Mouse (Mus musculus) stomach, postnatal 0 days (tissue): ENCODE data around the gene Tmem59l. TPM values are rescaled to one million over a fixed set of nuclear protein-coding genes. Genes with fewer than 3 reads are reported as not detected.

ENCODE experiments used
- ATAC-seq: fragments of 200-750 bp; cut with Nextera tagmentation; 2 replicates; pipeline ENCODE4 v1.8.0; 2017; ENCODE audit not compliant: low FRiP score, low TSS enrichment
- DNase-seq: peaks from one replicate; pipeline ENCODE4 v3.0.0-alpha.2; 2016; ENCODE audit warnings: low spot score
- H3K27ac ChIP-seq: fragments of 300-500 bp; sonication (generic); replicated peaks from 2 replicates; pipeline ENCODE4 v1.5.1; 2014; ENCODE audit warnings: mild to moderate bottlenecking, control low read depth
- H3K27me3 ChIP-seq: fragments of 300-500 bp; sonication (generic); 2 replicates; pipeline ENCODE4 v1.6.1; 2014; ENCODE audit warnings: low read length; ENCODE audit not compliant: control insufficient read depth, insufficient read depth
- H3K36me3 ChIP-seq: fragments of 300-500 bp; sonication (generic); 2 replicates; pipeline ENCODE4 v1.6.1; 2014; ENCODE audit warnings: low read length, mixed read lengths; ENCODE audit not compliant: control insufficient read depth, insufficient read depth
- H3K4me1 ChIP-seq: fragments of 300-500 bp; sonication (generic); replicated peaks from 2 replicates; pipeline ENCODE4 v1.6.1; 2014; ENCODE audit warnings: antibody characterized with exemption; ENCODE audit not compliant: control insufficient read depth, insufficient read depth
- H3K4me2 ChIP-seq: fragments of 300-500 bp; sonication (generic); replicated peaks from 2 replicates; pipeline ENCODE4 v1.6.1; 2014; ENCODE audit warnings: low read depth, mild to moderate bottlenecking, control low read depth, moderate library complexity
- H3K4me3 ChIP-seq: fragments of 300-500 bp; sonication (generic); 2 replicates; pipeline ENCODE4 v1.5.1; 2014; ENCODE audit warnings: low read depth, low read length, control low read depth
- H3K9ac ChIP-seq: fragments of 300-500 bp; sonication (generic); 2 replicates; pipeline ENCODE4 v1.6.1; 2014; ENCODE audit warnings: mild to moderate bottlenecking, low read length, control low read depth, mixed read lengths
- H3K9me3 ChIP-seq: fragments of 300-500 bp; sonication (generic); 2 replicates; pipeline ENCODE4 v1.6.1; 2016; ENCODE audit warnings: low read length; ENCODE audit not compliant: control insufficient read depth
- CTCF ChIP-seq: IDR thresholded peaks from 2 replicates; pipeline ENCODE4 v1.5.1; 2016; ENCODE audit warnings: antibody characterized with exemption, low read depth, mild to moderate bottlenecking, moderate library complexity
- EP300 ChIP-seq: optimal IDR thresholded peaks from 2 replicates; pipeline ENCODE3; 2016; ENCODE audit warnings: antibody characterized with exemption
- WGBS: fragments of 180-500 bp; shearing (Covaris S2); extraction: QIAGEN DNeasy Blood & Tissue Kit; methylation state at CpG from one replicate; pipeline ENCODE4 v1.1.7; 2014; 5-methylcytosine and 5-hydroxymethylcytosine counted together
- polyA plus RNA-seq: library from polyadenylated mRNA; unstranded; fragments of >200 nt; fragmentation: Nextera tagmentation; extraction: Ambion mirVana; gene quantifications from 2 replicates; pipeline ENCODE4 v1.2.1, GENCODE M21; 2015

The Tmem59l gene
- polyA plus RNA-seq, 1 experiment from 2014 or later: 2.4 TPM

GRCm38 (mm10) chr8:70457882-70458281 is 29.3 kb downstream of the Tmem59l start:
- DNase-seq (no peak), ATAC-seq (no peak)
- Histone ChIP-seq H3K27me3 (no peaks in the 10 kb centered on the region), H3K9ac (no peak overlapping the region), H3K4me2 (no peak overlapping the region), H3K27ac (no peak overlapping the region), H3K36me3 (no peaks in the 10 kb centered on the region), H3K4me3 (no peak overlapping the region), H3K9me3 (no peaks in the 10 kb centered on the region), H3K4me1 (no peaks in the 10 kb centered on the region; the same call in 1 of the 2 replicates)
- WGBS: 86% methylated on average over 6 of the region's 6 CpGs
- TF ChIP-seq EP300 (no peak), CTCF (no peak)

GRCm38 (mm10) chr8:70456996-70457395 is 30.2 kb downstream of the Tmem59l start:
- no peaks in the 10 kb centered on the region for H3K27me3 ChIP-seq
- H3K27ac ChIP-seq: no peak overlapping the region
- DNase-seq (no peak), ATAC-seq (no peak; the same call in 1 of the 2 replicates)
- H3K9ac ChIP-seq: no peak overlapping the region
- H3K4me3 ChIP-seq: no peak overlapping the region
- H3K36me3 ChIP-seq: 0 out of 2 replicates have a peak, but pooled peaks cover 4% of the 10 kb centered on the region
- TF ChIP-seq CTCF (no peak), EP300 (no peak)
- H3K4me2 ChIP-seq: no peak overlapping the region
- WGBS: 80% methylated on average over 1 of the region's 1 CpGs
- H3K9me3 ChIP-seq: no peaks in the 10 kb centered on the region
- no peaks in the 10 kb centered on the region; the same call in 1 of the 2 replicates for H3K4me1 ChIP-seq

- 64% methylated on average over 5 of the region's 5 CpGs for WGBS
- TF ChIP-seq EP300 (no peak), CTCF (no peak)
- Histone ChIP-seq H3K9ac (0 out of 2 replicates have a peak overlapping the region, but pooled peaks have one; percentile 4), H3K4me2 (no peak overlapping the region), H3K4me3 (no peak overlapping the region), H3K4me1 (no peaks in the 10 kb centered on the region; the same call in 1 of the 2 replicates), H3K9me3 (no peaks in the 10 kb centered on the region), H3K27ac (peak overlapping the region; percentile 81), H3K27me3 (no peaks in the 10 kb centered on the region), H3K36me3 (peaks cover 11% of the 10 kb centered on the region; the same call in 1 of the 2 replicates)
- peak; percentile 33; the same call in 1 of the 2 replicates for ATAC-seq
- no peak for DNase-seq
Observed at GRCm38 (mm10) chr8:70453852-70454251, 33.3 kb downstream of the Tmem59l start.

GRCm38 (mm10) chr8:70452196-70452966 is 34.8 kb downstream of the Tmem59l start:
- TF ChIP-seq EP300 (no peak), CTCF (peak; percentile 20; the same call in 1 of the 2 replicates)
- H3K9ac ChIP-seq: no peak overlapping the region
- peak; percentile 24; the same call in 1 of the 2 replicates for ATAC-seq
- no peak for DNase-seq
- peaks cover 11% of the 10 kb centered on the region; the same call in 1 of the 2 replicates for H3K36me3 ChIP-seq
- no peak overlapping the region for H3K27ac ChIP-seq
- WGBS: 70% methylated on average over 52 of the region's 52 CpGs
- H3K9me3 ChIP-seq: no peaks in the 10 kb centered on the region
- H3K4me2 ChIP-seq: no peak overlapping the region
- no peaks in the 10 kb centered on the region for H3K27me3 ChIP-seq
- no peaks in the 10 kb centered on the region; the same call in 1 of the 2 replicates for H3K4me1 ChIP-seq
- no peak overlapping the region for H3K4me3 ChIP-seq

GRCm38 (mm10) chr8:70447639-70448420 is 39.3 kb downstream of the Tmem59l start:
- WGBS: 53% methylated on average over 18 of the region's 19 CpGs
- Histone ChIP-seq H3K9me3 (no peaks in the 10 kb centered on the region), H3K27me3 (no peaks in the 10 kb centered on the region), H3K9ac (no peak overlapping the region), H3K4me2 (no peak overlapping the region), H3K4me3 (no peak overlapping the region), H3K36me3 (peaks cover 11% of the 10 kb centered on the region; the same call in 1 of the 2 replicates), H3K27ac (peak overlapping the region; percentile 56), H3K4me1 (no peaks in the 10 kb centered on the region)
- peak; percentile 27; the same call in 1 of the 2 replicates for ATAC-seq
- DNase-seq: peak; percentile 29
- no peak for TF ChIP-seq EP300
- TF ChIP-seq CTCF: peak; percentile 50
